Mouse (Mus musculus) E14TG2a.4 (cell line): ENCODE measurements around the gene Eif3l.

ENCODE experiments used
- CTCF ChIP-seq: conservative IDR thresholded peaks from 2 replicates; pipeline ENCODE4 v1.5.1; 2014; ENCODE audit warnings: low read length
- POU5F1 ChIP-seq: IDR thresholded peaks from 2 replicates; pipeline ENCODE4 v1.6.1; 2014; ENCODE audit warnings: low read length, borderline replicate concordance

GRCm38 (mm10) chr15:79135332-79135731, 60.4 kb downstream of the Eif3l start:
- TF ChIP-seq CTCF (no peak), POU5F1 (no peak)
